Mouse (Mus musculus) spleen, adult 2 months (tissue): ENCODE data around the gene Zfp239.

Experiments
- CTCF ChIP-seq: fragments of 200-500 bp; IDR thresholded peaks from 2 replicates; pipeline ENCODE4 v1.5.1; 2011; ENCODE audit warnings: mild to moderate bottlenecking, inconsistent platforms; ENCODE audit not compliant: insufficient read depth, insufficient read length, insufficient replicate concordance; ENCODE audit errors: extremely low read depth
- POLR2A ChIP-seq: fragments of 200-500 bp; IDR thresholded peaks from 2 replicates; pipeline ENCODE4 v1.6.1; 2011; ENCODE audit warnings: low read depth, low read length, inconsistent platforms

GRCm38 (mm10) chr6:117888032-117888431, 26.1 kb downstream of the Zfp239 start:
- TF ChIP-seq CTCF (no peak), POLR2A (no peak)
